Mouse (Mus musculus) MEL (cell line): ENCODE results near the gene Mst1.

Source experiments
- CHD2 ChIP-seq: IDR thresholded peaks from 2 replicates; pipeline ENCODE4 v1.6.1; 2011; ENCODE audit warnings: low read length, improper control_type of control experiment
- CTCF ChIP-seq, 3 experiments: IDR thresholded peaks in 2 of 3; conservative IDR thresholded peaks in 1 of 3; 2 replicates each; pipeline ENCODE4 v1.5.1; 2011 to 2012; ENCODE audit warnings: low read length in 3 of 3, low read depth in 2 of 3, mild to moderate bottlenecking in 2 of 3, improper control_type of control experiment in 1 of 3, inconsistent platforms in 1 of 3, mixed read lengths in 1 of 3, moderate library complexity in 1 of 3; ENCODE audit not compliant: control insufficient read depth in 1 of 3, insufficient read depth in 1 of 3, poor library complexity in 1 of 3, severe bottlenecking in 1 of 3
- ETS1 ChIP-seq: IDR thresholded peaks from 2 replicates; pipeline ENCODE4 v1.6.1; 2012; ENCODE audit warnings: low read depth, mild to moderate bottlenecking, inconsistent platforms, low read length, improper control_type of control experiment, moderate library complexity
- JUND ChIP-seq: IDR thresholded peaks from 2 replicates; pipeline ENCODE4 v1.6.1; 2011; ENCODE audit warnings: low read depth, mild to moderate bottlenecking, improper control_type of control experiment, low read length
- KAT2A ChIP-seq: conservative IDR thresholded peaks from 2 replicates; pipeline ENCODE4 v1.6.1; 2012; ENCODE audit warnings: low read depth, low read length, improper control_type of control experiment, inconsistent platforms
- MAFK ChIP-seq: IDR thresholded peaks from 2 replicates; pipeline ENCODE4 v1.6.1; 2011; ENCODE audit warnings: low read depth, mild to moderate bottlenecking, low read length, improper control_type of control experiment, borderline replicate concordance
- MAX ChIP-seq: IDR thresholded peaks from 2 replicates; pipeline ENCODE4 v1.6.1; 2011; ENCODE audit warnings: low read length, improper control_type of control experiment
- MEF2A ChIP-seq: IDR thresholded peaks from 2 replicates; pipeline ENCODE4 v1.6.1; 2014; ENCODE audit warnings: low read depth, mild to moderate bottlenecking, inconsistent platforms, low read length, improper control_type of control experiment; ENCODE audit not compliant: poor library complexity, insufficient replicate concordance, severe bottlenecking; ENCODE audit errors: extremely low read depth
- NRF1 ChIP-seq: IDR thresholded peaks from 2 replicates; pipeline ENCODE4 v1.6.1; 2014; ENCODE audit warnings: low read depth, mild to moderate bottlenecking, inconsistent platforms, low read length, improper control_type of control experiment, moderate library complexity; ENCODE audit not compliant: poor library complexity, insufficient read depth, severe bottlenecking
- POLR2A ChIP-seq, 2 experiments: IDR thresholded peaks; 2 replicates each; pipeline ENCODE4 v1.6.1; 2011 to 2012; ENCODE audit warnings: low read length in 2 of 2, mild to moderate bottlenecking in 2 of 2, control low read depth in 1 of 2, improper control_type of control experiment in 1 of 2, low read depth in 1 of 2, moderate library complexity in 1 of 2; ENCODE audit not compliant: control insufficient read depth in 1 of 2, insufficient read depth in 1 of 2, poor library complexity in 1 of 2
- RCOR1 ChIP-seq: IDR thresholded peaks from 2 replicates; pipeline ENCODE4 v1.6.1; 2012; ENCODE audit warnings: low read depth, mild to moderate bottlenecking, inconsistent platforms, low read length, improper control_type of control experiment
- TAL1 ChIP-seq: IDR thresholded peaks from 2 replicates; pipeline ENCODE4 v1.6.1; 2012; ENCODE audit warnings: mild to moderate bottlenecking, inconsistent platforms, low read length, moderate library complexity, mixed read lengths
- USF1 ChIP-seq: IDR thresholded peaks from 2 replicates; pipeline ENCODE4 v1.6.1; 2014; ENCODE audit warnings: low read depth, mild to moderate bottlenecking, inconsistent platforms, low read length, improper control_type of control experiment, moderate library complexity

GRCm38 (mm10) chr9:108058291-108058690 is 21.9 kb upstream of the Mst1 start:
- no peak for TF ChIP-seq RCOR1
- TF ChIP-seq NRF1 = no peak
- TF ChIP-seq CHD2 = no peak
- TF ChIP-seq MAX = no peak
- no peak for TF ChIP-seq MEF2A
- TF ChIP-seq TAL1 = no peak
- TF ChIP-seq POLR2A (IDR thresholded peaks at IDR 0.05; ENCODE audit: control insufficient read depth in 1 of 2, insufficient read depth in 1 of 2, low read depth in 1 of 2, low read length in 2 of 2, poor library complexity in 1 of 2) = no peak
- TF ChIP-seq CTCF (IDR thresholded peaks at IDR 0.05 in 2 of 3, conservative IDR thresholded peaks at IDR 0.05 in 1 of 3; ENCODE audit: control insufficient read depth in 1 of 3, insufficient read depth in 1 of 3, low read depth in 2 of 3, low read length in 3 of 3, poor library complexity in 1 of 3, severe bottlenecking in 1 of 3) = no peak
- no peak for TF ChIP-seq MAFK
- TF ChIP-seq ETS1 = no peak
- TF ChIP-seq USF1 = no peak
- no peak for TF ChIP-seq JUND
- no peak for TF ChIP-seq KAT2A
